Mouse (Mus musculus) natural killer cell, adult 2 months (primary cell): ENCODE data around the gene Nav2.

Experiments used
- DNase-seq, 2 experiments: peaks; one replicate each; pipeline ENCODE4 v3.0.0; 2022; ENCODE audit warnings: low spot score in 2 of 2

The Nav2 gene

DNA sequence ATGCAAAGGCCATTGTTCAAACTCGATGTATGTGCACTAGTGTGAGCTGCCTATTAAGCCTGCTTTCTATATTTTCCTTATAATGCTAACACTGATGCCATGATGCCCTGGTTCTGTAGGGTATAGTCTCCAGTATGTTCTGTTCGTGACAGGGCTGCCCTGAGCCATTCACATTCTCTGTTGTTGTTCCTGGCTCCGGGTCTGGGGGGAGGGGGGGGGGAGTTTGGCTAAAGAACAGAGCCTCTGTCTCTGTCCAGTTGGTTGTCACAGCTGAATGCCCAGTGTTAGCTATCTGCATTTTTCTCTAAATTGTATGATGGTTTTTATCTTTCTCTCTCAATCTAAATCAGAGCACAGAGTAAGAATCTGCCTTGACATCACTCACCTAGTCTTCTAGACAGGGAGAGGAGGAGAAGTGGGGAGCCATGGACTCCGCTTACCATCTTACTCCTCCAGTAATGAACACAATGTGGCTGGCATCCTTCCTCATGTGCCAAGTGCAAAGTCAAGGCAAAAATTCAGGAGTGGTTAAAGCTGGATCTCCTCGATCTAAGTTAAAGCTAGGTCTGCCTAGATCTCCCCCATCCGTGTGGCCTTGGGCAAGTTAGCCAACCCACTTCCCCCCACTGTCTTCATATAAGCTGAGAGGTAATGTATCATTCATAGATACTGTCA is 605.4 kb downstream of the Nav2 start:
- DNase-seq: no peak

DNA sequence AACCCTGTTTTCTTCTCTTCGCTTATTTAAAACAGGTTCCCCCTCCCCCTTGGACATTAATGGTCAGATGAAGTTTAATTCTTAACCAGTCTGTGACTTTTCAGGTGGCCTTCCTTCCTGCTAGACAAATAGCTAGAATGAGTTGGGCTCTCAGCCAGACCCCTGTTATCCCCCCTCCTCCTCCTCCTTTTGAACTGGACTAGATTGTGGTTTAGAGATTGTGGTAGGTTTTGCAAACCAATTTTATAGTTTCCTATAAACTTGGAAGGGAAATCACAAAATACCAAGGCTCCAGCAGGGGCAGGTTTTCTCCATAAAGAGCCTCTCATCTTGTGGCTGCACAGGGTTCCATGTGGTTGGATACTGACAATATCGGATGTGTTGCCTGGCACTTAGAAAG is 606.5 kb downstream of the Nav2 start:
- DNase-seq: no peak

DNA sequence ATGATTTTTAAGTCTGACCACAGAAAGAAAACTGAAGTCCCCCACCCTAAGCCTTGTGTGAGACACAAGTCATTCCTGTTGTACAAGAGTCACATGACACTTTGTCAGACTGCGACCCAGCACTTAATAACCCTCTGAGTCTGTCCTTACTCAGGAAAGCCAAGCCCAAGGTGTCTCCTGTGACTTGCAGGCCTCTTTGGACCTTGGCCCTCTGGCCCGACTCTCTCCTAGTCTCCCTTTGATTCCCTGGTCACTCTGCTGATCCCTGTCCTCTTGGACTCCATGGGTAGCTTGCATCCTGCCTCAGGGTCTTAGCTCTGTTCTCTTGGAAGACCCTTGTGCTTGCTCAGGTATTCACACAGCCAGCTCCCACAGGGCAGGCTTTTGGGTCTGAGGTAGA is 612.0 kb downstream of the Nav2 start:
- DNase-seq: no peak

DNA sequence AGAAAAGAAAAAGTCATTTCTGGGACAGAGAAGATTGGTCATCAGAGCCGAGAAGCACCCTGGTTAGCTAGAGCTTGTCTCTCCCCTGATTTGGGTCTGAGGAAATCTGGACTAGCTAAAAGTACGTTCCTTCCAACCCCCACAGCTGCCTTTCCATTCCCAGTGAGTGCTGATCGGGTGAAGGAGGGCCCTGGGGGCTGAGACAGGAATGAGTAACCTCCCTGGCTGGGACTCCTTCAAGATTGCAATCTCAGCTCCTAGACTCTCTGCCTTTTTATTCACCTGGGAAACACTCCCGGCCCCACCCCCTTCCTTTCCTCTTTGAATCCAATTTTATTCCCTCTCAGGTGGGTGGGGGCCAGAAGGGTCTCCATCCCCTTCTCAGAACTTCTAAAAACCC is 612.8 kb downstream of the Nav2 start:
- DNase-seq: no peak

DNA sequence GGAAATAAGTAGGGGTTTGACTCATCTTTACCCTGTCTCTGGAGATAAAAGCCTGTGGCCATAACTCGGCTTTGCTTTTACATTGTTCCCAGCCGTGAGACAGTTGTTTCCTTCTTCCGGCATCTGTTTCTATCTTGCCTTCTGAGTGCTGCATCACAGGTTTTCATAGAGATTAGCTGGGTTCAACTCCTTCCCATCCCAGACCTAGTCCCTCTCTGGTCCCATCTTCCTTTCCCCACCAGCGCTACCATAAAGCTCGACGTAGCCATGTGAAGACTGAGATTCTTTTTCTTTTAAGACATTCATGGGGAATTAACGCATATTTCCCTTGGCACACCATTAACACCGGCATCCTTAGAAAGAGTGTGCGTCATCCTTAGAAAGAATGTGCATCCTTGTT is 613.5 kb downstream of the Nav2 start:
- no peak for DNase-seq

DNA sequence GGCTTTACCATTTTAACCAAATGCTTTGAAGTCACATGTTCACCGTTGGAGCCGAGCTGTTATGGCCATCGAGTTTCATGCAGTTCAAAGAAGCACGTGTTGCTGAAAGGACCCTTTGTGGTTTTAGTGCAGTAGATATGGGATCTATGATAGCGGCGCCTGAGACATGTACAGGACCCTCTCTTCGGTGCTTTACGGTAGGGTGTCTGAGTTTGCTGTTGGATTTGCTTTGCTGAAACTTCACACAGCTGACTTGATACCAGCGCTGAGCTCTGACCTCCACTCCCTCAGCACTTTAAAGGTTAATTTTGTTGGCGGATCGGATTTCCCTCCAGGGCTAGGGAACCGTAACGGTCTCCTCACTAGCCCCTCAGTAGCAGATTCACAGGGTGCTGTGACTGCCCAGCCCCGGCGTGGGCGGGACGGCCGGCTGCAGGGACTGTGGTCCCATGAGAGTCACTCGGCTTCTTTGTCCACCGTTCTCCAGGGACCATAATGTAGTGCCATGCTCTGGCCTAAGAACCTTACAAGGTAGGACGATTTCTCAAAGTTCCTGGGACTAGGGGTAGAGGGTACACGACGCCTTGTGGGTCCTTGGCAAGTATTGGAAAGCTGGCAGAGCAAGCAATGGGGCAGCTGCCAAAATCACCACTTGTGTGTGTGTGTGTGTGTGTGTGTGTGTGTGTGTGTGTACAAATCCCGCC is 614.0 kb downstream of the Nav2 start:
- DNase-seq: no peak

DNA sequence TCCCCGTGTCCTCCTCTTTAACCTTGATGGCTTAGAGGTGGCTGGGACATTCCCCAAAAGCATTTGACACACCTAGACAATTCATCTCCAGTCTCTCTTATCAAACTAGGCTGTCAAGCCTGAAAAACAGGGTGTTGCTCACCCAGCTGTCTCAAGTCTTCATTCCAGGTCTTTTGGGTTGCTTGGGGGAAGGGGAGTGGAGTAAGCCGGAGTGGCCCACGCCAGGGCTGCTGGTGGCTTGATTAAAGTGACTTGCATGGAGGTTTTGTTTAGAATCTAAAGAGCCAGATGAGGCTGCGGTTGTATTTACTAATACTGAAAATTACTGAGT is 614.6 kb downstream of the Nav2 start:
- DNase-seq: no peak

DNA sequence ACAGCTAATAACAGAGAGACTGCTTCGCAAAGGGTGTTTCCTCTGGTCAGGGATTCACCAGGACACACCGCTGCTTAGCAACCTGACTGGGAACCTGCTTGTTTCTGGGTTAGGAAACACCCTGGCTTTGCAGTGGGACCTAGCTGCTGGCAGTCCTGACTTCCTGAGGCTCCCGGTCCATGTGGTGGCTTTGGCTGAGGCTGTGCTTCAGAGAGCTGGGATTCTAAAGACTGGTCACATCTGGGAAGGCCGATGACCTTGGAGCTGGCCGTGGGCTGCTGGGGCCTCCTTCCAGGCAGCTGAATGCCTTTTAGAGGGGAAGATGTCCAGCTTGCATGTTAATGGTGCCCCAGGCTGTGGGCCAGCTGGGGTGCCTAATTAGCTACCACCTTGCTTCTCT is 615.2 kb downstream of the Nav2 start:
- DNase-seq: no peak

DNA sequence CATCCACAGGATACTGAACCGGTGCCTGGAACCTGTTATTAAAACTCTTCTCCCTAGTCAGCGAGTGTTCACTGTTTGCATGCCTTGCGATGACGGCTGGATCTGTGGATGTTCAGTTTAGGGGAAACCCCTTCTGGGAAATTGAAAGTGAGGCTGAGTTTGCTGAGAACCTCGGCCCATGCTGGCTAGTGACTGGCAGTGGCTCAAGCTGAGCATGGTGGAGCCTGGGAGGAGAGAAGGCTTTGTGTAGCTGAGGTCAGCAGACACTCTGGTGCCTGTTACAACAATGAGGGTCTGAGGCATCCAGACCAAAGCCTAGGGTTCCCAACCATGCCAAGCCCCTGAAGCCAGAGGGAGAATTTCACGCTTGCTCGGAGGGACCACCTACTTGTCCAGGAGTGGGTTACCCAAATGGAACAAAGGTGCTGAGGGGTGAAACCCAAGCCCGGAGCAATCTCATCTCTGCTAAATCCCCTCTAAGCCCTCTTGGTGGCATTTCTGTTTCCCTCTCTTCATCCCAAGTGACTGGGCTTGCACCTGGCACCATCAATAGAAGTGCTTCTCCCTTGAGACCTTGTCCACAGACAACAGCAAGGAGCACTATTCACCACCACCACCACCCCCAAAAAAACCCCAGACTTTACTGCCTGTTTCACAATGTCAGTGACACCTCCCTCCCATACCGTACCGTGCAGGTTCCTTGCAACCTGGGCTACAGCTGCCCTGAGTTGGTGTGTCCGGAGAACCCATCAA is 617.0 kb downstream of the Nav2 start:
- DNase-seq: no peak

DNA sequence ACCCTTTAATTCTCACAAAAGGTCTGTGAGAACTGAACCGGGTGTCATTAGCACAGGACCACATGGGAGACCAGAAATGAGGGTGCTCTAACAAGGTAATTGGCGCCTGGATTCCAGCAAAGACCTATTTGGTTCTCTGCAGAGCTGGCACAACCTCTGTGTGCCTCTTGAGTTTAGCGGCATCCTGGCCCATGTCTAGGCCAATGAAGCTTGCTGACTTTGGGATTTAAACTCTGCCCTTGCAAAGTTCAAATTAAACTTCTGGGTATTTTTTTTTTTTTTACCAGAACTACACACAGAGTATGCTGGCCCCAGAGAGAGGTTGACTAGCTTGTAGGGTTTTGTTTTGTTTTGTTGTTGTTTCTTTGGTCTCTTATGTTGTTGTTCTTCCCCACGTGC is 617.6 kb downstream of the Nav2 start:
- DNase-seq: no peak

DNA sequence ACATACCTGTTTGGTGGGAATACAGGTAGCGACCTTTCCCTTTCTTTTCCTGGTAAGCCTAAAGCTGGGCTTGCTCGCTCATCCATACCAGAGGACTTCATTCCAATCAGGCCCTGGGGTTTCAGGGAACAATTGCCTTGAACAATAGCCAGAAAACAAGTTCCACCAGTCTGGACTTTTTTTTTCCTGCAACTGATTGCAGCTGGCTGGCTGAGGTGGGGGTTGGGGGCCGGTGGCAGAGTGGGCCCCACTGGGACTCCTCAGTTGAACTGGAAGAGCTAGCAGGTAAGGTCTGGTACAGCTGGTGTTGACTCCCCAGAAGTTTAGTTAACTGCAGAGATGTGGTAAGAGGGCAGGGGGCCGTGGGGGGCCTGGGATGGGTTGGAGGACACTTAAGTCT is 619.0 kb downstream of the Nav2 start:
- no peak for DNase-seq

DNA sequence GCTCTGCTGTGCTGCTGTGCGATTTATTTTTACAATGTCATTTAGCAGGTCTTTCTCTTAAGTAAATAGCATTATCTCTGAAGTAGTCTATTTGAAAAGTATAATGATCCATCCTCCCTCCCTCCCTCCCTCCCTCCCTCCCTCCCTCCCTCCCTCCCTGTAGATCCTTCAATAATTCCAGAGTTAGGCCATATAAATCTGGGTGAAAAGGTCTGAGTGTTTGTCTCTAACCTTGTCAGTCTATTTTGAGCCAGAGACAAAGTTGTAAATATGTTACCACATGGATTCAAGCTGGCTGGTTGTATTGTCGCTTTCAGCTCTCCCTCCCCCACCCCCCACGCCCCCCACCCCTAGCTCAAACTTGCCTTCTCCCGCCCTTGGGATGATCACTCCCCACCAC is 619.4 kb downstream of the Nav2 start:
- no peak for DNase-seq

DNA sequence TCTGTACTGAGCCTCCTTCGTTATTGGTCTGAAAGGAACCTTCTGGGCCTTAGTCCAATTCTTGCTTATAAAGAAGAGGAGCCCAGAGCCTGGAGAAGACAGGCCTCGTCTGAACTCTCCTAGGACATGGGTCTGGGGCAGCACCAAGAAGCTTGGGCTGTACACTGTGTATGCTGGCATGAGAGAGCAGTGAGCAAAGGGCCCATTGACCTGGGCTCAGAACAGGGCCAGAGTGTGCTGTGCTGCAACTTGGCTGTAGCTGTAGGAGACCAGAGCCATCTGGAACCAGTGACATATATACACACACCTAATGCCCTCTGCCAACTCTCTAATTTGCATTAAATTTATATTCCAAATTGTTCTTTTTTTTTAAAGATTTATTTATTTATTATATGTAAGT is 621.0 kb downstream of the Nav2 start:
- DNase-seq: no peak

DNA sequence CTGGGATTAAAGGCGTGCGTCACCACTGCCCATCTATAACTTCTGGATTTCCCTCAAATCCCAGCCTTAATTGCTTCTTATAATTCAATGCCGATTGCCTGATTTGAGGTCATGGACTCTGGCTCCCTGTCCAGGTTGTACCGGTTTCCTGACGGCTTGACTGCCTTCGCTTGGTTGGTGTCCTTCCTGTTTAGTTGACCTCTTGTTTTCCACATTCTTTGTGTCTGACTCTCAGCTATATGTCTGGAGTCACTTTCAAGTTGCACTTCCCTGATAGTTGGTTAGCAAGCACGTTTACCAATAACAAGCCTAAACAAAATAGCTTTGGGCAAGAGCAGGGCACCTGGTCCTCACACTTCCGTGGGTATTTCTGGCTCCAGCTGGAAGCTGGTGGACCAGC is 625.1 kb downstream of the Nav2 start:
- no peak for DNase-seq

DNA sequence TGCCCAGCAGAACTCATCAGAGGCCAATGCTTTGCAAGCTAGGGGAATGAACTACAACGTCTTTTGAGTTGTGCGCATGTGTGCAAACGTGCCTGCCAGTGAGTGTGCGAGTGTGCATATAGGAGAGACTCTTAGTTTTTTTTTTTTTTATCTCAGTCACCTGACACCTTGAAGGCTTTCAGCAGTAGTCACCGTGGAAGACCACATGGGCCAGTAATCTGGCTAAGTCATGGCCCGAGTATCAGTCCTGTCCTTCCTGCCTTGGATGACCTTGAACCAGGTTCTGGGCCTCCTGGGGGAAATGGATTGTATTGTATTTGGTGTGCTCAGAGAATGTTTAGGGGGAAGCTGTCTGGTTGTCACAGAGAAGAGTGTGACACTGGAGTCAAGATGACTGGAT is 625.7 kb downstream of the Nav2 start:
- DNase-seq: no peak

DNA sequence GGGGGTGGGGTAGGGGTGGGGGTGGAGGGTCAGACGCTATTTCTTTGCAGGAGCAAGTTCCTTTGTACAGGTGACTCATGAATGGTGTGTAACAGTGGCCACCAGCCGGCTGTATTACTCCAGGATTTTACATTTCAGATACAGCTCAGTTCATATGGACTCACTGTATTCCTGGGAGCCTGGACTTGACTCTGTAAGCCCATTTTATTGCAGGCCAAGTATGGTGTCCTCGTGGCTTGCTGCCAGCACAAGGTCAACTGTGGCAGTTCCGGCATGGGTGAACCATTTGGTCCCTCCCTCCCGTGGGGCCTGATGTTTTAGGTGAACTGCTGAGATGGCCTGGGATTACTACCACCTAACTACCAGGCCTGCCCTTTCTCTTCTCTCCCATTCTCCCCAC is 629.8 kb downstream of the Nav2 start:
- DNase-seq: no peak

DNA sequence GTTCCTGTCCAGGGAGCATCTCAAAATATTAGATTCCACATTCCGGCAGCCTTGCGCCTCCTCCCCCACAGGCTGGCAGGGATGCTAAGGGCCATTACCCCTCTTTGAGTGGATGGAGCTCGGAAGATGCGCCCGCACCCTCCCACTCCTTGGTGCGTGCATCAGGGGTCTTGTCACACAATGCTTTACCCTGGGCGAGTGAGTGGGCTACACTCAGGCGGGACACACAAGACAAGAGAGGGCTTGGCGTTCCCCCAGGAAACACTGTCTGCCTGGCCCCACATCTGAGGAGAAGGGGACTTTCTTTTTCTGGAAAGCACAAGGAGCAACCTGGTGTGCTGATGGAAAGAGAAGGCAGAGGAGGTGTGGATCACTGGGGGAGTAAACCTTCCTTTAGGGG is 631.7 kb downstream of the Nav2 start:
- DNase-seq: no peak

DNA sequence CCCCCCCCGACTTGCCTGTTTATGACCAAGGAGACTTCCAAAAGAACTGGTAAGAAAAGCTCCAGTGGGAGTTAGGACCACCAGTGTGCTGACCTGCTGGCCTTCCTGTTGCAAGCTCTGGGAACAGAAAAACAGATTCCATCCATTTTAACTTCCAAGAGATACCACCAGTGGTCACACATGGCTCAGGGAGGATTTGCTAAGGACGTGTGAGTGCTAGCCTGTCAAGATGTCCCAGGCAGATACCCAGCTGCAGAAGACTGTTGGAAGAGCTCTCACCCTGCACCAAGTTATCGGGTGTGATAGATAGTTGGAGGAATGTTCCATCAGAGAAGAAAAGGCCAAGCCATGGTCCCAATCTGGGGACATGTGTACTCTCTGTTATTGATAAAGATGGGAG is 633.6 kb downstream of the Nav2 start:
- no peak for DNase-seq

DNA sequence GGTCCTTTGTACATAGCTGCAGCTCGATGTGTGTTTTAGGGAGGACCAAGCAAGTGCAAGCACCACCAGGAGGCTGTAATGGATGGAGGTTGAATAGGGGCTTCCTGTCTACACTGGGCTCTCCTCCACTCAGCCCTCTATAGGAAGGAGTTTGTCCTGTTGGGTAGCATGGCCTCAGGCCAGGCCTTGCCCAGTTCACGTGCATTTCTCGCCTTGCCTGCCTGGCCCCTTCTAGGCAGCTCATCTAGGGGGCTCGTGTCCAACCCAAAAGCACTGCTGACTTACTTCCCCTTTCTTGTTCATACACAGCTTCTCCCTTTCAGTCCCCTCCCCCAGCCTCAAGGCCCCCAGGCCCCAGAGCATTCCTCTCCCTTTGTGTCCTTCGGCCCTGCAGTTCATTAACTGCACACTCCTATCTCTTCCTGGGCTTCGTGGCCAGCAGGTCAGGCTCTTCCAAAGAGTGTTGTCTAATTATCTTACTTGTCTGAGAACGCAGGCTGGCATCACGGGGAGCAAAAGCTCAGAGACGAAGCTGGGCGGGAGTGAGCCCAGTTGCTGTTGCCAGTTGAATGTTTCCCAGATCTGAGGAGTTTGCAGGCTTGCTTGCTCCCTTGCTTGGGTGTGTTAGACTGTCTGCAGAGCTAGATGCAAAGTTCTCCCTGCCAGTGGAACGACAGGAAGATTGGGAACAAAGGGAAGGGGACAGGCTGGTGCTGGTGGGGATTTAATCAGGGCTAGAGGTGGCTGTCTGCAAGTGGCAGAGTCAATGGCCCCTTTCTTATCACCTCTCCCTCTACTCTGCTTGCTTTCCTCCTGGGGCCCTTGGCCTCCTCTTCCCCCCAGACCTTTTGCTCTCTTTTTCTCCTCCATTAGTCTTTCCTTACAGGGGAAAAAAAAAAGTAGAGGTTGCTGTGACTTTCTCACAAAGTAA is 636.5 kb downstream of the Nav2 start:
- no peak for DNase-seq

DNA sequence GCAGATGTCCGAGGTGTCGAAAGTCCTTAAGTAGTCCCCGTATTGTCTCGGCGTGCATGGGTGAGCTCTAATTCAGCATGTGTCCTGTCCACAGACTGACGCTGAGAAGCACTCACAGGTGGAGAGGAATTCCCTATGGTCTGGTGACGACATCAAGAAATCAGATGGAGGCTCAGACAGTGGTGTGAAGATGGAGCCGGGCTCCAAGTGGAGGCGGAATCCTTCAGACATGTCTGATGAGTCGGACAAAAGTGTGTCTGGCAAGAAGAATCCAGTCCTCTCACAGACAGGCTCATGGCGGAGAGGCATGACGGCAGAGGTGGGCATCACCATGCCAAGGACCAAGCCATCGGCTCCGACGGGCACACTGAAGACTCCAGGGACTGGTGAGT is 637.2 kb downstream of the Nav2 start:
- DNase-seq: no peak

DNA sequence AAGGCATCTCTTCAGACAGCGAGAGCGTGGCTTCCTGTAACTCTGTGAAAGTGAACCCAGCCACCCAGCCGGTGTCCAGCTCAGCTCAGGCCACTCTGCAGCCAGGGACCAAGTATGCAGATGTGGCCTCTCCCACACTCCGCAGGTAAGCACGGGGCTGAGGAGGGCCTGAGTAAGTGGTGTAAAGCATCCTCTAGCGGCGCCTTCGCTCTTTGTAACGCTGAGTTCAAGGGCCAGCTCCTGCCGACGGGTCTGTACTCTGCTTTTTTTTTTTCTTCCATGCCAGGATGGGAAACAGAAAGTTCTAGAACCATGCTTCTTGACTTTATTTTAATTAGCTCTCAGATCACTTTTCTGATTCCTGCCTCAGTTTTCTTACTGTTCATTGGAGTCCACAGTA is 639.9 kb downstream of the Nav2 start:
- DNase-seq: no peak
